Mouse (Mus musculus) kidney, adult 2 months (tissue): ENCODE measurements around the gene Krt81.

Source experiments
- CTCF ChIP-seq: fragments of 200-500 bp; conservative IDR thresholded peaks from 2 replicates; pipeline ENCODE4 v1.5.1; 2011; ENCODE audit warnings: low read depth, mild to moderate bottlenecking, control low read depth, low read length, moderate library complexity, mixed read lengths; ENCODE audit not compliant: insufficient read depth, insufficient read length
- POLR2A ChIP-seq: fragments of 200-500 bp; IDR thresholded peaks from one replicate; pipeline ENCODE4 v1.6.1; 2011; ENCODE audit warnings: low read depth, low read length, control low read depth

- TF ChIP-seq CTCF (no peak), POLR2A (no peak)
Observed at GRCm38 (mm10) chr15:101440837-101441236, 22.7 kb downstream of the Krt81 start.
